8 mouse cellular contexts compared by ENCODE assay signal in genomic region chr1:186721846-186722245, GRCm38 (mm10). TPM values are rescaled to one million over a fixed set of nuclear protein-coding genes. Genes with fewer than 3 reads are reported as not detected.
DNase-seq lines count a peak whose midpoint lies in the region; ATAC-seq lines count a peak whose summit lies in the region.

No protein-coding gene starts in this region.

- H3K4me2 ChIP-seq in intestine, embryonic 16.5 days (ENCODE audit: low read depth, low read length), result no peak overlapping the region

- H3K4me1 ChIP-seq in intestine, embryonic 16.5 days (ENCODE audit: control insufficient read depth, insufficient read depth, low read length), result peaks cover 1% of the 10 kb centered on the region; the same call in 1 of the 2 replicates

- no peak overlapping the region for H3K27ac ChIP-seq in intestine, embryonic 16.5 days (ENCODE audit: low read length)

- H3K9me3 ChIP-seq in intestine, embryonic 16.5 days (ENCODE audit: control insufficient read depth, low read length), result no peaks in the 10 kb centered on the region

- 32% methylated on average over 12 of the region's 12 CpGs for WGBS in intestine, embryonic 16.5 days

- H3K27me3 ChIP-seq in intestine, embryonic 16.5 days (replicated peaks; ENCODE audit: control insufficient read depth, insufficient read depth, low read length), result no peaks in the 10 kb centered on the region

- peak; percentile 73 to 92 for DNase-seq in adrenal gland, adult (ENCODE audit: inconsistent age in 2 of 2, low spot score in 1 of 2)
- peak; percentile 95 for DNase-seq in embryo, embryonic 10 days (ENCODE audit: low spot score)
- peak; percentile 91 for DNase-seq in gastrocnemius, postnatal 10 days
- peak; percentile 86 to 87 for DNase-seq in left cerebral cortex, postnatal 25 days (ENCODE audit: low spot score in 2 of 2)
- peak; percentile 90 for DNase-seq in mesoderm, embryonic 11.5 days (ENCODE audit: low read depth, low spot score)
- DNase-seq in right cerebral cortex, postnatal 25 days, result peak; percentile 74
- peak; percentile 87 for DNase-seq in urinary bladder, postnatal 25 days (ENCODE audit: low spot score)

- no peak overlapping the region for H3K4me3 ChIP-seq in intestine, embryonic 16.5 days (ENCODE audit: low read length)

- intact Hi-C loops in left cerebral cortex, postnatal 25 days (cut with DNase I), result loop anchor here (2.0 to 5.0 kb wide), 4 partner anchors 330 to 1177 kb away; no protein-coding TSS in a partner anchor

- peak; percentile 68 for ATAC-seq in intestine, embryonic 16.5 days

- peaks cover 14% of the 10 kb centered on the region for H3K36me3 ChIP-seq in intestine, embryonic 16.5 days (ENCODE audit: control insufficient read depth, insufficient read depth, low read length)

- H3K9ac ChIP-seq in intestine, embryonic 16.5 days (ENCODE audit: low read depth, low read length), result no peak overlapping the region

RNA-seq across cellular contexts. Expression of gene Tgfb2, which starts 16.1 kb away (rescaled TPM):
- 10 to 100 TPM; 28.4 to 38.7 TPM for total RNA-seq in gastrocnemius, postnatal 10 days (2021)
- polyA plus RNA-seq in intestine, embryonic 16.5 days (2015; fragmentation: Nextera tagmentation; extraction: Ambion mirVana), result 11.0 and 12.2 TPM in 2 replicates
- 1 to 10 TPM; 7.6 to 8.4 TPM for total RNA-seq in left cerebral cortex, postnatal 25 days (2021)

RNA-seq across cellular contexts. Expression of gene Rrp15, which starts 27.3 kb away (rescaled TPM):
- 10 to 100 TPM; 15.9 to 18.2 TPM for total RNA-seq in gastrocnemius, postnatal 10 days (2021)
- 53.9 and 61.2 TPM in 2 replicates for polyA plus RNA-seq in intestine, embryonic 16.5 days (2015; fragmentation: Nextera tagmentation; extraction: Ambion mirVana)
- total RNA-seq in left cerebral cortex, postnatal 25 days (2021), result 10 to 100 TPM; 11.6 to 12.5 TPM
